Mouse (Mus musculus): ENCODE results near the gene Kdm7a. TPM values are rescaled to one million over a fixed set of nuclear protein-coding genes. Genes with fewer than 3 reads are reported as not detected.

Gene Kdm7a
- polyA plus RNA-seq, 1 experiment from 2014 or later = 5.9 TPM

DNA sequence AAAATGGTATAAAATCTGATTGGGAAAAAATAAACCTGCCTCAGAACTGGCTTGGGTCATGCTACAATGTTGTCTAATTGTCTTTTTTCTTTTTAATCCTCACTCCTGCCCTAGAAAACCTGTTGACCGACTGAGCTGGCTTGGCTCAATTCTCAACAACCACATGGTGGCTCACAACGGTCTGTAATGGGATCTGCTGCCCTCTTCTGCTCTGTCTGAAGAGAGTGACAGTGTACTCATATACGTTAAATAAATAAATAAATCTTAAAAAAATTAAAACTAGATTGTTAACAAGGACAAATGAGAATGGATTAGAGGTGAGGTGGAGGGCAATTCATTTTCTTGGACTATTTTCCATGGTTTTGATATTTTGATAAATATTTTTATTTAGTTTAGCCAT, 85.9 kb downstream of the Kdm7a start:
- H3K27ac ChIP-seq = no peak overlapping the region
- H3K4me3 ChIP-seq (replicated peaks) = no peak overlapping the region
- H3K36me3 ChIP-seq = no peaks in the 10 kb centered on the region
- H3K27me3 ChIP-seq (replicated peaks) = no peaks in the 10 kb centered on the region
- H3K9me3 ChIP-seq = no peaks in the 10 kb centered on the region
- peaks cover 6% of the 10 kb centered on the region; the same call in 1 of the 2 replicates for H3K4me1 ChIP-seq
- no peak overlapping the region for H3K4me2 ChIP-seq
- 47% methylated on average over 3 of the region's 3 CpGs for WGBS
- ATAC-seq (ENCODE audit: insufficient read depth, low FRiP score, low read depth) = no peak
- no peak overlapping the region for H3K9ac ChIP-seq

- no peaks in the 10 kb centered on the region for H3K36me3 ChIP-seq
- H3K4me3 ChIP-seq (replicated peaks) = peak overlapping the region; percentile 91
- WGBS = 12% methylated on average over 49 of the region's 49 CpGs
- H3K27me3 ChIP-seq (replicated peaks) = no peaks in the 10 kb centered on the region
- H3K9me3 ChIP-seq = no peaks in the 10 kb centered on the region
- peak overlapping the region; percentile 82 for H3K4me2 ChIP-seq
- H3K9ac ChIP-seq = peak overlapping the region; percentile 76
- peak; percentile 13; the same call in 1 of the 2 replicates for ATAC-seq (ENCODE audit: insufficient read depth, low FRiP score, low read depth)
- H3K27ac ChIP-seq = peak overlapping the region; percentile 69; the same call in 1 of the 2 replicates
- H3K4me1 ChIP-seq = peaks cover 6% of the 10 kb centered on the region; the same call in 1 of the 2 replicates
These were observed 88.1 kb downstream of the Kdm7a start for GRCm38 (mm10) chr6:39118456-39118881.

DNA sequence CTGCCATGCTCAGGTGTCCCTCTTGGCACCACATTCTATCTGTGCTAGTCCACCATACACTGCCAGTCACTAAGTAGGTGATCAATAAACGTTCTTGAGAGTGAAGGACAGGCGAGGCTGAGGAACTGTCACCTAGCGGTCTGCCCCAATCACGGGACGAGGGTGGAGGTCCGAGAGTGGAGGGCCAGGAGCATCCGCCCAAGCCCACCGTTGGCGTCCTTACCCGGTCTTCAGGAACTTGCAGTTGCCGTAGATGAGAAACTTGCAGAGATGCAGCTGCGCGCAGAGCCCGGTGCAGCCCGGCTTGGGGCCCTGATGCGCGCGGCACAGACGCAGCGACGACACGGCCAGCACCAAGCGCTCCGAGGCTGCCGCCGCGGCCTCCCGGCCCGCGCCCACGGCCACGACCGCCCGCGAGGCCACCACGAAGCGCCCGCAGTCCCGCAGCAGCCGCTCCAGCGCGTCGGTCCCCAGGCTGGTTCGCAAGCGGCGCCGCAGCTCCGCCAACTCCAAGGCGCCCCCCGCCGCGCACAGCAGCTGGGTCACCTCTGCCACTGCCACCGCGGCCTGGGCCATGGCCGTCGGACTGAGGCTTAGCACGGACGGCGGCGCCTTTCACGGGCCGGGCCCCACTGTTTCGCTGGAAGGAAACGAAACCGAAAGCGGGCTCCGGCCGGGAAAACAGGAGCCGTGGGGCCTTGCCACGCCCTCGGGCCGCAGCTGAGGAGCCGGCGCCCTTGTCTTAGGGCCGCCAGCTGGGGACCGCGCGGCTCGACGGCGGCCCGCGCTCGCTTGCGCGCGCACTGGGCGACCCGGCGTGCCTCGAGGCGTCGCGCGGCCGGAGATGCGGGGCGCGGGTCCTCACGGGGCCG, 88.8 kb downstream of the Kdm7a start, which contains the start of gene Parp12:
Parp12 (minus strand) TSS at position 766 of the 872 bp plus-strand sequence.
- peak within 1 kb of the TSS; percentile 82 for H3K4me2 ChIP-seq
- H3K9me3 ChIP-seq = no peaks in the 10 kb centered on the region
- peak within 1 kb of the TSS; percentile 69; the same call in 1 of the 2 replicates for H3K27ac ChIP-seq
- H3K4me1 ChIP-seq = peaks cover 6% of the 10 kb centered on the region; the same call in 1 of the 2 replicates
- no peaks in the 10 kb centered on the region for H3K27me3 ChIP-seq (replicated peaks)
- H3K4me3 ChIP-seq (replicated peaks) = peak within 1 kb of the TSS; percentile 91
- peak; percentile 86 for ATAC-seq (ENCODE audit: insufficient read depth, low FRiP score, low read depth)
- under 1% methylated on average over 100 of the region's 101 CpGs for WGBS
- peak within 1 kb of the TSS; percentile 76 for H3K9ac ChIP-seq
- no peaks in the 10 kb centered on the region for H3K36me3 ChIP-seq

DNA sequence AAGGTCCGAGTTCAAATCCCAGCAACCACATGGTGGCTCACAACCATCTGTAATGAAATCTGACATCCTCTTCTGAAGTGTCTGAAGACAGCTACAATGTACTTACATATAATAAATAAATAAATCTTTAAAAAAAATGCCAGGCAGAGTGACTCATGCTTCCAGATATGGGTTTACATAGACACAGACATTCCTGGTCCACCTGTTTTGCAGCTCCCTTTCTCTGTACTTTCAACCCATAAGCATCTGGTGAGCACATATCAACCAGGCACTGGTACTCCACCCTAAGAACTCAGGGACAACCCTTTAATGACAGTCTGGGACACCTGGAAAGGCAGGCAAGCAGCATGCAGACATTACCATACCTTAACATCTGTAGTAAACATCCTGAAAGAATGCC, 91.2 kb downstream of the Kdm7a start:
- Histone ChIP-seq H3K9ac (no peak overlapping the region), H3K4me1 (peaks cover 6% of the 10 kb centered on the region; the same call in 1 of the 2 replicates), H3K4me2 (no peak overlapping the region), H3K9me3 (no peaks in the 10 kb centered on the region), H3K27ac (no peak overlapping the region), H3K36me3 (no peaks in the 10 kb centered on the region), H3K27me3 (replicated peaks) (no peaks in the 10 kb centered on the region), H3K4me3 (replicated peaks) (no peak overlapping the region)
- no peak for ATAC-seq (ENCODE audit: insufficient read depth, low FRiP score, low read depth)
- 87% methylated on average over 1 of the region's 1 CpGs for WGBS

GRCm38 (mm10) chr6:39113141-39113540, 93.4 kb downstream of the Kdm7a start:
- H3K9ac ChIP-seq = no peak overlapping the region
- no peaks in the 10 kb centered on the region for H3K36me3 ChIP-seq
- H3K4me1 ChIP-seq = no peaks in the 10 kb centered on the region; the same call in 1 of the 2 replicates
- H3K4me2 ChIP-seq = no peak overlapping the region
- no peak overlapping the region for H3K4me3 ChIP-seq (replicated peaks)
- H3K27me3 ChIP-seq (replicated peaks) = no peaks in the 10 kb centered on the region
- H3K27ac ChIP-seq = no peak overlapping the region
- no peak for ATAC-seq (ENCODE audit: insufficient read depth, low FRiP score, low read depth)
- 85% methylated on average over 3 of the region's 3 CpGs for WGBS
- H3K9me3 ChIP-seq = no peaks in the 10 kb centered on the region

- H3K27ac ChIP-seq = no peak overlapping the region
- no peak overlapping the region for H3K4me2 ChIP-seq
- ATAC-seq (ENCODE audit: insufficient read depth, low FRiP score, low read depth) = no peak
- no peaks in the 10 kb centered on the region for H3K27me3 ChIP-seq (replicated peaks)
- no peak overlapping the region for H3K9ac ChIP-seq
- H3K9me3 ChIP-seq = no peaks in the 10 kb centered on the region
- WGBS = 89% methylated on average over 3 of the region's 3 CpGs
- no peak overlapping the region for H3K4me3 ChIP-seq (replicated peaks)
- H3K36me3 ChIP-seq = no peaks in the 10 kb centered on the region
- no peaks in the 10 kb centered on the region; the same call in 1 of the 2 replicates for H3K4me1 ChIP-seq
These were observed 93.9 kb downstream of the Kdm7a start for GRCm38 (mm10) chr6:39112701-39113100.

GRCm38 (mm10) chr6:39106812-39107211, 99.8 kb downstream of the Kdm7a start:
- no peaks in the 10 kb centered on the region for H3K27me3 ChIP-seq (replicated peaks)
- no peaks in the 10 kb centered on the region; the same call in 1 of the 2 replicates for H3K36me3 ChIP-seq
- no peak overlapping the region for H3K4me3 ChIP-seq (replicated peaks)
- WGBS = 58% methylated on average over 2 of the region's 2 CpGs
- no peaks in the 10 kb centered on the region for H3K9me3 ChIP-seq
- no peak for ATAC-seq (ENCODE audit: insufficient read depth, low FRiP score, low read depth)
- no peak overlapping the region for H3K27ac ChIP-seq
- H3K9ac ChIP-seq = no peak overlapping the region
- H3K4me2 ChIP-seq = no peak overlapping the region
- no peaks in the 10 kb centered on the region for H3K4me1 ChIP-seq

DNA sequence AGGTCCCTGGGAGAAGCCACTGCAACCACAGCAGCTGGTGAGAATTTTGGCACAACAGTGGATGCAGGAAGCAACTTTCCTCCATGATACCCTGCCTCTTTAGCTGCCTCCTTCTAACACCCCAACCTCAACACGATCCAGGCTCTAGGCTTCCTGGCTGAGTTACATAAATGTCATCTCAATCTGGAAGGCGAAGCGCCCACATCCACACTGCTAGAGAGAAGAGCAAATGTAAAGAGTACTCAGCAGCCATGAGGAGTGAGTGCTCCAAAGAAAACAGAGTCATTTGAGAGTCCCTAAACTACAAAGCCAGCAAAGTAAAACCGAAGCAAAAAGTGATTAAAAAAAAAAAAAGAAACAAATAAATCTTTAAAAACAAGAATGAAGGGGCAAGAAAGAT, 102.0 kb downstream of the Kdm7a start:
- no peak overlapping the region for H3K4me2 ChIP-seq
- H3K9me3 ChIP-seq = no peaks in the 10 kb centered on the region
- H3K36me3 ChIP-seq = no peaks in the 10 kb centered on the region; the same call in 1 of the 2 replicates
- H3K4me1 ChIP-seq = no peaks in the 10 kb centered on the region
- 76% methylated on average over 4 of the region's 4 CpGs for WGBS
- no peaks in the 10 kb centered on the region for H3K27me3 ChIP-seq (replicated peaks)
- no peak overlapping the region for H3K27ac ChIP-seq
- no peak for ATAC-seq (ENCODE audit: insufficient read depth, low FRiP score, low read depth)
- H3K9ac ChIP-seq = no peak overlapping the region
- H3K4me3 ChIP-seq (replicated peaks) = no peak overlapping the region

Other genes with a start within 250 kb of the Kdm7a start
- 9.1 and 9.9 TPM in 2 replicates for gene Parp12, start 88.4 kb downstream of the Kdm7a start, polyA plus RNA-seq (2015; fragmentation: Nextera tagmentation; extraction: Ambion mirVana)
- 36.9 and 44.0 TPM in 2 replicates for gene Slc37a3, start 170.9 kb upstream of the Kdm7a start, polyA plus RNA-seq (2015; fragmentation: Nextera tagmentation; extraction: Ambion mirVana)
- 4.8 and 6.1 TPM in 2 replicates for gene Rab19, start 174.4 kb upstream of the Kdm7a start, polyA plus RNA-seq (2015; fragmentation: Nextera tagmentation; extraction: Ambion mirVana)
- gene Mkrn1, start 213.7 kb upstream of the Kdm7a start, polyA plus RNA-seq (2015; fragmentation: Nextera tagmentation; extraction: Ambion mirVana) = 60.6 and 74.9 TPM in 2 replicates